Mouse (Mus musculus) liver, postnatal 0 days (tissue): ENCODE results near the gene Ltbp1. TPM values are rescaled to one million over a fixed set of nuclear protein-coding genes. Genes with fewer than 3 reads are reported as not detected.

Source experiments
- ATAC-seq: fragments of 200-750 bp; cut with Nextera tagmentation; 2 replicates; pipeline ENCODE4 v1.8.0; 2017; ENCODE audit warnings: mild to moderate bottlenecking, moderate library complexity
- DNase-seq: peaks from one replicate; pipeline ENCODE4 v3.0.0-alpha.2; 2016
- H3K27ac ChIP-seq: fragments of 300-500 bp; sonication (generic); 2 replicates; pipeline ENCODE4 v1.5.1; 2014; ENCODE audit warnings: antibody characterized with exemption, moderate library complexity, mild to moderate bottlenecking, low read depth
- H3K27me3 ChIP-seq: fragments of 300-500 bp; sonication (generic); 2 replicates; pipeline ENCODE4 v1.6.1; 2014; ENCODE audit warnings: low read length, control low read depth, mixed read lengths; ENCODE audit not compliant: insufficient read depth
- H3K36me3 ChIP-seq: fragments of 300-500 bp; sonication (generic); replicated peaks from 2 replicates; pipeline ENCODE4 v1.6.1; 2014; ENCODE audit warnings: mild to moderate bottlenecking, control low read depth, low read length, moderate library complexity, mixed read lengths; ENCODE audit not compliant: insufficient read depth
- H3K4me1 ChIP-seq: fragments of 300-500 bp; sonication (generic); 2 replicates; pipeline ENCODE4 v1.6.1; 2014; ENCODE audit warnings: antibody characterized with exemption, mild to moderate bottlenecking, control low read depth; ENCODE audit not compliant: insufficient read depth
- H3K4me2 ChIP-seq: fragments of 300-500 bp; sonication (generic); 2 replicates; pipeline ENCODE4 v1.6.1; 2014; ENCODE audit warnings: low read depth, mild to moderate bottlenecking, low read length, moderate library complexity, mixed read lengths
- H3K4me3 ChIP-seq: fragments of 300-500 bp; sonication (generic); 2 replicates; pipeline ENCODE4 v1.5.1; 2014; ENCODE audit warnings: low read depth, low read length
- H3K9ac ChIP-seq: fragments of 300-500 bp; sonication (generic); replicated peaks from 2 replicates; pipeline ENCODE4 v1.6.1; 2014; ENCODE audit warnings: mild to moderate bottlenecking, moderate library complexity
- H3K9me3 ChIP-seq: fragments of 300-500 bp; sonication (generic); 2 replicates; pipeline ENCODE4 v1.6.1; 2016; ENCODE audit warnings: mild to moderate bottlenecking, control low read depth, low read length, mixed read lengths
- CTCF ChIP-seq: sonication (generic); IDR thresholded peaks from 2 replicates; pipeline ENCODE4 v1.5.1; 2016; ENCODE audit warnings: antibody characterized with exemption, low read depth
- EP300 ChIP-seq: IDR thresholded peaks from 2 replicates; pipeline ENCODE4 v1.6.1; 2016; ENCODE audit warnings: antibody characterized with exemption, low read depth, mild to moderate bottlenecking
- WGBS: fragments of 180-500 bp; shearing (Covaris S2); extraction: QIAGEN DNeasy Blood & Tissue Kit; methylation state at CpG from one replicate; pipeline ENCODE4 v1.1.7; 2014; ENCODE audit not compliant: insufficient replicate concordance; 5-methylcytosine and 5-hydroxymethylcytosine counted together
- polyA plus RNA-seq: library from polyadenylated mRNA; unstranded; fragments of >200 nt; fragmentation: Nextera tagmentation; extraction: Ambion mirVana; gene quantifications from 2 replicates; pipeline ENCODE4 v1.2.1, GENCODE M21; 2015

Gene Ltbp1
- polyA plus RNA-seq, 1 experiment from 2014 or later: 2.8 TPM

DNA sequence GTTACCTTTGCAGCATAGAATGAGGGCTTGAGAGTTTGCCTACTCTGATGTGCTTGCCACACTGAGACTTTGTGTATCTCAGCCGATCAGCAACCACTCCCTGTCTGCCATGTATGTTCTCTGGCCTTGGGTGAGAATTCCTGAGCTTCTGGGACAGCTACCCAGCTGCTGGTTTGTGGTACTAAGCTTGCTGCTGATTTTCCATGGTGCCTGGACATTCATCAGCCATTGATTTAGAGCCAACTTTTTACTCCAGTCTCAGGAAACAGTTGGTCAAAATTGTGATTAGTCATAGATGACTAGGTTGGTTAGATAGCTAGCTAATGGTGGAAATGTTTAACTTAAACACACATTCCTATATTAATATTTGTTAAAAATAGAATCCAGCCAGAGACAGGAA, 267.9 kb downstream of the Ltbp1 start:
- ATAC-seq (no peak), DNase-seq (no peak)
- H3K4me3 ChIP-seq: no peak overlapping the region
- TF ChIP-seq EP300: no peak
- no peak for TF ChIP-seq CTCF
- H3K9ac ChIP-seq: no peak overlapping the region
- H3K36me3 ChIP-seq: no peaks in the 10 kb centered on the region
- WGBS: 57% methylated on average over 1 of the region's 1 CpGs
- no peaks in the 10 kb centered on the region for H3K4me1 ChIP-seq
- no peak overlapping the region for H3K27ac ChIP-seq
- no peaks in the 10 kb centered on the region for H3K27me3 ChIP-seq
- H3K9me3 ChIP-seq: no peaks in the 10 kb centered on the region
- no peak overlapping the region for H3K4me2 ChIP-seq

GRCm38 (mm10) chr17:75275302-75275701, 269.9 kb downstream of the Ltbp1 start:
- DNase-seq (no peak), ATAC-seq (no peak)
- Histone ChIP-seq H3K27me3 (no peaks in the 10 kb centered on the region), H3K4me2 (no peak overlapping the region), H3K4me3 (no peak overlapping the region), H3K9me3 (no peaks in the 10 kb centered on the region), H3K4me1 (no peaks in the 10 kb centered on the region), H3K36me3 (no peaks in the 10 kb centered on the region), H3K9ac (no peak overlapping the region), H3K27ac (no peak overlapping the region)
- 85% methylated on average over 6 of the region's 6 CpGs for WGBS
- TF ChIP-seq CTCF (no peak), EP300 (no peak)

DNA sequence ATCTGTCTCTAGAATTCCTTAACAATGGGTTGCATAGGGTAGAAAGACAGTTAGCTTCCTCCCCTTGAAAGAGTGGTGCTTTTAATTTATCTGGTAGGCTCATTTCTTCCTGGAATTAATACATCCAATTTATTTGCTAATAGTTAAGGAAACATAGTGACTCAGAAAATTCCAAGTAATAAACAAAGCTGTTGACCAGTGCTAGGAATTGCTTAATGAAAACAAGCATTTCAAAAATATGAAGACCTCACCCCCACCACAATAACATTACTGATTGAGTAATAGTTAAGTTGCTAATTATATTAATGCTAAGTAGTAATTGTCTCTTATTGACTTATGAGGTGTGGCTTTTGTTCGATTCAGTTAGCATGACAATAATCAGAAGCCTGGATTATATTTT, 272.7 kb downstream of the Ltbp1 start:
- ATAC-seq (no peak), DNase-seq (no peak)
- Histone ChIP-seq H3K4me1 (no peaks in the 10 kb centered on the region), H3K9ac (no peak overlapping the region), H3K4me2 (no peak overlapping the region), H3K4me3 (no peak overlapping the region), H3K9me3 (no peaks in the 10 kb centered on the region), H3K36me3 (no peaks in the 10 kb centered on the region), H3K27ac (no peak overlapping the region), H3K27me3 (no peaks in the 10 kb centered on the region)
- no peak for TF ChIP-seq CTCF
- TF ChIP-seq EP300: no peak
- 81% methylated on average over 1 of the region's 1 CpGs for WGBS

DNA sequence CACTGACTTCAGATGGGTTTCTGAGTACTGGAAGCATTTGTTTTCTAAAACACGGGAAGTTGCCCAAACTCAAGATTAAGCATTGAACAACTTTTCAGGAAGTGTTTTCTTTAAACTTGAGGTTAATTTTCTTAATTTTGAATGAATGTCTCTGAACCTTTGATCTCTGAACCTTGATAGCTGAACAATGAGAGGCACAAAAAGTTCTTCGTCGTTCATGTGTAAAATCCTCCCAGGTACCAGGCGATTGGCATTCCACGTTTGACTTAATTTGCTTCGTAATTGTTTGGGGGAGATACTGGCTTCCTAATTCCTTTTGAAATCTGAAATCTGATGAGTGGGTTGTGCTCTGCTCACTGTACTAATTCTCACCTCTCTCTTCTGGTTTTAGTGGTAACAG, 273.2 kb downstream of the Ltbp1 start:
- DNase-seq: no peak
- TF ChIP-seq EP300: no peak
- 69% methylated on average over 6 of the region's 6 CpGs for WGBS
- H3K36me3 ChIP-seq: no peaks in the 10 kb centered on the region
- no peaks in the 10 kb centered on the region for H3K4me1 ChIP-seq
- ATAC-seq: no peak
- H3K4me3 ChIP-seq: no peak overlapping the region
- H3K27me3 ChIP-seq: no peaks in the 10 kb centered on the region
- H3K9me3 ChIP-seq: no peaks in the 10 kb centered on the region
- H3K27ac ChIP-seq: no peak overlapping the region
- H3K4me2 ChIP-seq: no peak overlapping the region
- no peak overlapping the region for H3K9ac ChIP-seq

- no peak for ATAC-seq
- DNase-seq: no peak
- H3K36me3 ChIP-seq: no peaks in the 10 kb centered on the region
- no peaks in the 10 kb centered on the region for H3K27me3 ChIP-seq
- no peak overlapping the region for H3K9ac ChIP-seq
- H3K4me2 ChIP-seq: no peak overlapping the region
- H3K9me3 ChIP-seq: no peaks in the 10 kb centered on the region
- WGBS: 59% methylated on average over 5 of the region's 5 CpGs
- TF ChIP-seq EP300: no peak
- no peak for TF ChIP-seq CTCF
- H3K27ac ChIP-seq: no peak overlapping the region
- no peaks in the 10 kb centered on the region for H3K4me1 ChIP-seq
- H3K4me3 ChIP-seq: no peak overlapping the region
Measured at GRCm38 (mm10) chr17:75281345-75281744, 276.0 kb downstream of the Ltbp1 start.

DNA sequence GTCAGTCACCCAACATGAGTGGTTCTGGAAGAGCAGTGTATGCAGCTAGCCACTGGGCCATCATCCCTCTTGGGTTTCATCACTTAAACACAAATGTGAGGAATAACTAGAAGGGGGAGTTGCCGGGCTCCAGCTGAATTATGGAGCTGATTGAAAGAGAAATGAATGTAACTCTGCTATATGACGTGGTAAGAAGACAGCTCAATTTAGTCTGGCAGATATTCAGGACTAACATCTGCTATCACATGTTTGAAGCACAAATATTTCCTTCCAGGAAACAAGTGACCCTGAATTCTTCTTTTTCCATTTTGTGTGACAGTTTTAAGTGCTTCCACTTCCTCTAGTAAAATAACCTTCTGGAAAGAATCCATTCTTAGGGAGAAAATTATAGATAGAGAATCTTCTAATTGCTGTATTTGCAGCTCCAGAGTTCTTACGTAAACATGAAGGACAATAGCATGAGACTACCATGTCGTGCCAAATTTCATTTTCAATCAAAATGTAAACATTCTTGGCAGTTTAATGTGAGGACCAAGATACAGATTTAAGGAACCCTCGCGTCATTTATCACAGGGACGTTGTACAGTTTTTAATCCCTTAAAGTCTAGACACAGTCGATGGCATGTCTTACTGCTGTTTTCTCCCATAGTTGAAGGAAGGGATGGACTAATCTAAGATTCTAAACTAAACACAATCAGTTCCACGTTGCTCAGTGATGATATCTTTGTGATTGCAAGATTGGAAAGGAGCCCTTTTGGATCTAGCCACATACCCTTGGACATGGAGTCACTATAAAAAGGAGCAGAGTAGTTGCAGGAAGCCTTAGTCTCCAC, 279.7 kb downstream of the Ltbp1 start:
- no peaks in the 10 kb centered on the region for H3K4me1 ChIP-seq
- no peak overlapping the region for H3K9ac ChIP-seq
- WGBS: 72% methylated on average over 9 of the region's 9 CpGs
- no peaks in the 10 kb centered on the region for H3K36me3 ChIP-seq
- H3K27ac ChIP-seq: no peak overlapping the region
- no peaks in the 10 kb centered on the region for H3K9me3 ChIP-seq
- ATAC-seq (no peak), DNase-seq (no peak)
- H3K4me2 ChIP-seq: no peak overlapping the region
- no peak overlapping the region for H3K4me3 ChIP-seq
- TF ChIP-seq CTCF (no peak), EP300 (no peak)
- H3K27me3 ChIP-seq: no peaks in the 10 kb centered on the region
